Mouse (Mus musculus): ENCODE measurements around the gene Tox4.
A peak's percentile ranks its signal among the peaks of the same experiment; 100 is the strongest.

Tox4 gene

GRCm38 (mm10) chr14:52313931-52314807, 35.2 kb downstream of the Tox4 start:
- no peak for DNase-seq (ENCODE audit: low spot score in 2 of 2)

- no peak for DNase-seq (ENCODE audit: low spot score in 2 of 2)
These were observed 35.8 kb downstream of the Tox4 start for GRCm38 (mm10) chr14:52314808-52315150.

DNA sequence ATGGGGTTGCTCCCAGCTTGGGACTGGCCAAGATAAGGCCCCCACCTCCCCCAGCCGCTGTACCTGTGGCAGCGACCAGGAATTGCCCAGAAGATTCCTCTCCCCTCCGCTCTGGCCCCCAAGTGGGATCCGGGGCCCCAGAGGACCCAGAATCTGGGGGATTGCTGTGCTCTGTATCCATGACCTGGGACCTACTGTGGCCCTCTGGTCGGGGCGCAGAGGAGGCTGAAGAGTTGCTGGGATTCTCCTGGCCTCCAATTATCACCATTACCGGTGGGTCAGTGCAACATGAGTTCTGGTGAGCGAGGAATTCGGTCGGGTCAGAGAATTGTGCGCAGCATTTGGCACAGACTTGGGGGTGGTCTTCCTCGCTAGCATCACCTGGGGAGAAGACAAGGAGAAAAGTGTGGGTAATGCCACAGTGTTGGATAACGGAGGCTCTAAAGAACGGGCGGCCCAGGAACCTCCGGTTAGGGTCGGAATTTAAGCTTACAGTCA, 36.4 kb downstream of the Tox4 start:
- DNase-seq (ENCODE audit: low spot score in 2 of 2), result no peak

DNA sequence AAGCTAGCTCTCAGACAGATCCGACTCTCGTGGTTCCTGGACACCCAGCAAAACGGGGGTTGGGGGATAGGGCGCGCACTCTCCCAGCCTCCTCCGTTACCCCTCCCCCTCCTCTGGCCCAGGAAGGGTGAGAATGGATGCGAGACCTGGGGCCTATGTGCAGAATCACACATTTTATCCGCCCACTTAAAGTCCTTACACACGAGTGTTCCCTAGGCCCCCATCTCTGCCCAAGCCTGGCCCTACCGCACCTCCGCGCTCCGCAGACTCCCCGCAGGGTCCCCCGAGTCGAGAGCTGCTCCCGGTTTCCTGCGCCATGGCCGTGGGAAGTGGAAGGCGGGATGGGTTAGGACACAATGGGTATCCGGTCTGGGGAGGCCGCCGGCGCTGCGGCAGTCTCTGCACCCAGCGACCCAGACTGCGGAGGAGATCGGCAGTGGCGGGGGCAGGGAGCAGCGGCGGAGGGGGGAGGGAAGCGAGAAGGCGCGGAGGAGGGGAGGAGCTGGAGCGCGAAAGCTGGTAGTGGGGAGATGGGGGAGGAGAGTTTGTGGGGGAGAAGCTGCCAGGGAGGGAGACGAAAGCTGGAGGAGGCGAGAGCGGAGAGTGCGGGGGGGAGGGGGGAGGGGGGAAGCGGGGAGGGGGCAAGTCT, 37.0 kb downstream of the Tox4 start:
- DNase-seq (ENCODE audit: low spot score in 2 of 2), result peak; percentile 61 to 70

- peak in 1 of 2 experiments; percentile 31 for DNase-seq (ENCODE audit: low spot score in 2 of 2)
These were observed 37.7 kb downstream of the Tox4 start for GRCm38 (mm10) chr14:52316441-52317225.

DNA sequence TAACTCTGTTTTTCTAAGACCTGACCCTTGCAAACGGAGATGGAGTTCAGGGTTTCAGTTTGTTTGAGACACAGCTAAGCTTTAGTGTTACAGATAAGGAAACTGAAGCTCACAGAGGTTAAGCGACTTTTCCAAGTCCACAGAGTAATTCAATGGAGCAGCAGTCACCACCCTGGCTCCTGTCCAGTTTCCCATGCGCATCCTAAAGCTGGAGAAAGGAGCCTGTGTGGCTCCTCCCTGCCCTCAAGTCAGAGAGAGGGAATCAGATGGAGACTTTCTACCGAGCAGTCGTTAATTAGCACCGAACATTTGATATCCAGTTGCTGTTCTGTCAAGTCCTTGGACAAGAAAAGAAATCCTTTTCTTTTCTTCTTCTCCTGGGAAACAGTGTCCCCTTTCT, 40.4 kb downstream of the Tox4 start:
- DNase-seq (ENCODE audit: low spot score in 2 of 2), result no peak

DNA sequence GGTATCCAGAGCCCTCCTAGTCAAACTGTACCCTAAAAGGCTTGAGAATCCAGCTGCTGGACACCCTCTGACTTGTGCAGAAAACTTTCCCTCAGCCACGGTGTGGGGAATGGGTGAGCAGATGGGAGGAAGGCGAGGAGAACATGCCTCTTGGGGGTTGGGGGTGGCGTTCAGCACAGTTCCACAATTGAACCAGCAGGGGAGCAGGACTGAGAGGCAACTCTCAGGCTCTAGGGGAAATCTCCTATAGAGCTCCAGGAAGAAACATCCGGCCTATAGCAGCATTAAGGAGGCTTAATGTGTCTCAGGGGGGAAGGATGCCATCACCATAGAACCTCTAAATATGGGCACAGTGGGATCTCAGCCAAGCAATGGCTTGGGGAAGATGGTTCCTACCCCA, 46.9 kb downstream of the Tox4 start:
- DNase-seq (ENCODE audit: low spot score in 2 of 2), result no peak

GRCm38 (mm10) chr14:52327375-52327901, 48.5 kb downstream of the Tox4 start:
- DNase-seq (ENCODE audit: low spot score in 2 of 2), result no peak

GRCm38 (mm10) chr14:52327910-52328812, 49.2 kb downstream of the Tox4 start, which contains the start of gene Sall2:
Gene Sall2 (minus strand): TSS chr14:52328762.
- DNase-seq (ENCODE audit: low spot score in 2 of 2), result no peak

GRCm38 (mm10) chr14:52331069-52331750, 52.3 kb downstream of the Tox4 start:
- DNase-seq (ENCODE audit: low spot score in 2 of 2), result no peak

DNA sequence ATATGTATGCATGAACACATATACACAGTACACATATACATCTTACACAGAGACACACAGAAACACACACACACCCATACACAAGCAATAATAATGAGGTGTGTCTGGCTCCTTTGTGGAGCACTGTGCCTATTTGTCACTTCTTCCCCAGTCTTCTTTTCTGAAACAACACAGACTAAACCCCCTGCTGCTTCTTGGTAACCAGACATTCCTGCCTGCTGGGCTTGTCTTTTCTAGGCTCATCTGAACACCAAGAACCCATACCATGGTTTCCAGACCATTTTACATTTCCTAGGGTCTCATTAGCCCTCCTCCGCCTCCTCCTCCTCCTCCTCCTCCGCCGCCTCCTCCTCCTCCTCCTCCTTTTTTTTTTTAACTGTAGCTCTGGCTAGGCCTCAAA, 53.2 kb downstream of the Tox4 start:
- no peak for DNase-seq (ENCODE audit: low spot score in 2 of 2)

- peak in 1 of 2 experiments; percentile 62 for DNase-seq (ENCODE audit: low spot score in 2 of 2)
These were observed 60.0 kb downstream of the Tox4 start for GRCm38 (mm10) chr14:52338751-52339511.

GRCm38 (mm10) chr14:52339512-52339852, 60.5 kb downstream of the Tox4 start:
- no peak for DNase-seq (ENCODE audit: low spot score in 2 of 2)

Measured in cerebellum, postnatal 4 days (tissue).